Mouse (Mus musculus) neural tube, embryonic 15.5 days (tissue): ENCODE results near the gene Ehbp1. TPM values are rescaled to one million over a fixed set of nuclear protein-coding genes. Genes with fewer than 3 reads are reported as not detected.

Experiments
- ATAC-seq: fragments of 200-750 bp; cut with Nextera tagmentation; 2 replicates; pipeline ENCODE4 v1.8.0; 2017; ENCODE audit warnings: mild to moderate bottlenecking, moderate TSS enrichment, moderate library complexity; ENCODE audit not compliant: low FRiP score
- H3K27ac ChIP-seq: fragments of 300-500 bp; sonication (generic); replicated peaks from 2 replicates; pipeline ENCODE4 v1.5.1; 2015; ENCODE audit warnings: mild to moderate bottlenecking, inconsistent platforms
- H3K27me3 ChIP-seq: fragments of 300-500 bp; sonication (generic); replicated peaks from 2 replicates; pipeline ENCODE4 v1.6.1; 2015; ENCODE audit warnings: inconsistent platforms
- H3K36me3 ChIP-seq: fragments of 300-500 bp; sonication (generic); 2 replicates; pipeline ENCODE4 v1.6.1; 2015; ENCODE audit warnings: inconsistent platforms
- H3K4me1 ChIP-seq: fragments of 300-500 bp; sonication (generic); 2 replicates; pipeline ENCODE4 v1.6.1; 2015; ENCODE audit warnings: inconsistent platforms
- H3K4me2 ChIP-seq: fragments of 300-500 bp; sonication (generic); 2 replicates; pipeline ENCODE4 v1.6.1; 2015; ENCODE audit warnings: inconsistent platforms, mild to moderate bottlenecking, moderate library complexity
- H3K4me3 ChIP-seq: fragments of 300-500 bp; sonication (generic); replicated peaks from 2 replicates; pipeline ENCODE4 v1.5.1; 2015; ENCODE audit warnings: mild to moderate bottlenecking, inconsistent platforms
- H3K9ac ChIP-seq: fragments of 300-500 bp; sonication (generic); replicated peaks from 2 replicates; pipeline ENCODE4 v1.6.1; 2015; ENCODE audit warnings: mild to moderate bottlenecking, inconsistent platforms
- H3K9me3 ChIP-seq: fragments of 300-500 bp; sonication (generic); replicated peaks from 2 replicates; pipeline ENCODE4 v1.6.1; 2016; ENCODE audit warnings: inconsistent platforms
- WGBS: fragments of 180-500 bp; shearing (Covaris S2); methylation state at CpG from one replicate; pipeline ENCODE4 v1.1.7; 2015; ENCODE audit warnings: mixed read lengths; 5-methylcytosine and 5-hydroxymethylcytosine counted together
- polyA plus RNA-seq: library from polyadenylated mRNA; unstranded; fragments of >200 nt; fragmentation: Nextera tagmentation; extraction: Ambion mirVana; gene quantifications from 2 replicates; pipeline ENCODE4 v1.2.1, GENCODE M21; 2015

Ehbp1 gene
- polyA plus RNA-seq: 17.3 and 21.2 TPM in 2 replicates

GRCm38 (mm10) chr11:22342242-22343207, at the start of gene Ehbp1:
Gene Ehbp1, minus strand, starts transcription at chr11:22342292.
- Histone ChIP-seq H3K9me3 (no peaks in the 10 kb centered on the region), H3K36me3 (no peaks in the 10 kb centered on the region), H3K4me3 (no peak within 1 kb of the TSS), H3K4me1 (peaks cover 6% of the 10 kb centered on the region), H3K9ac (no peak within 1 kb of the TSS), H3K27ac (no peak within 1 kb of the TSS), H3K27me3 (no peaks in the 10 kb centered on the region), H3K4me2 (no peak within 1 kb of the TSS)
- no peak for ATAC-seq
- WGBS: 65% methylated on average over 2 of the region's 2 CpGs

GRCm38 (mm10) chr11:22387472-22388098, 45.5 kb upstream of the Ehbp1 start:
- WGBS: 88% methylated on average over 6 of the region's 6 CpGs

GRCm38 (mm10) chr11:22383532-22383931, 41.4 kb upstream of the Ehbp1 start:
- no peak overlapping the region for H3K9ac ChIP-seq
- H3K4me1 ChIP-seq: no peaks in the 10 kb centered on the region
- WGBS: 82% methylated on average over 1 of the region's 1 CpGs
- no peak overlapping the region for H3K27ac ChIP-seq
- H3K27me3 ChIP-seq: no peaks in the 10 kb centered on the region
- H3K36me3 ChIP-seq: no peaks in the 10 kb centered on the region
- H3K4me3 ChIP-seq: no peak overlapping the region
- H3K4me2 ChIP-seq: no peak overlapping the region
- ATAC-seq: no peak
- no peaks in the 10 kb centered on the region for H3K9me3 ChIP-seq

More at GRCm38 (mm10) chr11:22387472-22388098, 45.5 kb upstream of the Ehbp1 start:
- H3K4me1 ChIP-seq: no peaks in the 10 kb centered on the region
- H3K4me3 ChIP-seq: no peak overlapping the region
- no peak for ATAC-seq
- no peak overlapping the region for H3K4me2 ChIP-seq
- H3K36me3 ChIP-seq: no peaks in the 10 kb centered on the region
- no peak overlapping the region for H3K9ac ChIP-seq
- no peak overlapping the region for H3K27ac ChIP-seq
- H3K27me3 ChIP-seq: no peaks in the 10 kb centered on the region
- H3K9me3 ChIP-seq: no peaks in the 10 kb centered on the region

DNA sequence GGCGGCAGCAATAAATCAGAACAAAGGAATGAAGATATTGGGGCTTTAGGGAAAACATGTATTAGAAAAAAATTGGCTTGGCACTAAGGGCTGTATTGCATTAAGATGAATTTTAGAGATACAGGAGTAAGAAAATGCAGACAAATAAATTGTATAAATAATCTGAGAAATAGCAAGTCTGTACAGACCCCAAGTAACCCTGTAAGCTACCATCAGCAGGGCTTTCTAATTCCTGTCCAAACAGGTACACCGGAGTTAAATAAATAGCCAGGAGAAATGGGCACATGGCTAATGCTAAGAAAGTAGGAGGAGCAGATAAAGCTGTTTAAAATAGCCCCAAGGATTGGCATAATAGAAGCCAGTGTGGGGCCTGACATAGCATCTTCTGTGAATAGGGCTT, 32.7 kb upstream of the Ehbp1 start:
- Histone ChIP-seq H3K36me3 (no peaks in the 10 kb centered on the region), H3K27ac (no peak overlapping the region), H3K9me3 (no peaks in the 10 kb centered on the region), H3K4me2 (no peak overlapping the region), H3K9ac (no peak overlapping the region), H3K4me3 (no peak overlapping the region), H3K4me1 (no peaks in the 10 kb centered on the region), H3K27me3 (no peaks in the 10 kb centered on the region)
- WGBS: 65% methylated on average over 2 of the region's 2 CpGs
- ATAC-seq: no peak

GRCm38 (mm10) chr11:22373290-22373674, 31.2 kb upstream of the Ehbp1 start:
- no peak overlapping the region for H3K4me2 ChIP-seq
- H3K27ac ChIP-seq: no peak overlapping the region
- no peak for ATAC-seq
- H3K9ac ChIP-seq: no peak overlapping the region
- H3K4me3 ChIP-seq: no peak overlapping the region
- no peaks in the 10 kb centered on the region for H3K27me3 ChIP-seq
- no peaks in the 10 kb centered on the region for H3K36me3 ChIP-seq
- H3K9me3 ChIP-seq: no peaks in the 10 kb centered on the region
- 84% methylated on average over 3 of the region's 3 CpGs for WGBS
- H3K4me1 ChIP-seq: no peaks in the 10 kb centered on the region

DNA sequence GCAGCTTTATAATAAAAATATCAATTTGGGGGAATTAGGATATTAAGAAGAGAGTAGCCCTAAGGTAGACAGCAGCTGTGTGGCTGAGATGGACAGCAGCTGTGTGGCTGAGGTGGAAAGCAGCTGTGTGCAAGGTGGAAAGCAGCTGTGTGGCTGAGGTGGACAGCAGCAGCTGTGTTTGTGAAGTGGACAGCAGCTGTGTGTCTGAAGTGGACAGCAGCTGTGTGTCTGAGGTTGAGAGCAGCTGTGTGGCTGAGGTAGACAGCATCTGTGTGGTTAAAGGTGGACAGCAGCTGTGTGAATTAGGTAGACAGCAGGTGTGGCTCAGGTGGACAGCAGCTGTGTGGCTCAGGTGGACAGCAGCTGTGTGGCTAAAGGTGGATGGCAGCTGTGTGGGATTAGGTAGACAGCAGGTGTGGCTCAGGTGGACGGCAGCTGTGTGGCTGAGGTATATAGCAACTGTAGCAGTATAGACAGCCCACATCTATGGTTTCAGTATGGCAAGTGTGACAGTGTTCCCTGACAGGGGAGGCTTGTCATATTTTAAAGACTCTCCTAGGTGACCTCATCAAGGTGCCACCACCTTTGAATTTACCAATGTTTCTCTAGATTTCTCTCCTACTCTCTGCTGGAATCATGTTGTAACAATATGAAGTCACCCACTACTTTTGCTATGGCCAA, 30.7 kb upstream of the Ehbp1 start:
- ATAC-seq: no peak
- no peak overlapping the region for H3K27ac ChIP-seq
- no peaks in the 10 kb centered on the region for H3K4me1 ChIP-seq
- no peaks in the 10 kb centered on the region for H3K36me3 ChIP-seq
- no peaks in the 10 kb centered on the region for H3K27me3 ChIP-seq
- H3K4me3 ChIP-seq: no peak overlapping the region
- no peak overlapping the region for H3K9ac ChIP-seq
- 76% methylated on average over 1 of the region's 1 CpGs for WGBS
- H3K4me2 ChIP-seq: no peak overlapping the region
- no peaks in the 10 kb centered on the region for H3K9me3 ChIP-seq

DNA sequence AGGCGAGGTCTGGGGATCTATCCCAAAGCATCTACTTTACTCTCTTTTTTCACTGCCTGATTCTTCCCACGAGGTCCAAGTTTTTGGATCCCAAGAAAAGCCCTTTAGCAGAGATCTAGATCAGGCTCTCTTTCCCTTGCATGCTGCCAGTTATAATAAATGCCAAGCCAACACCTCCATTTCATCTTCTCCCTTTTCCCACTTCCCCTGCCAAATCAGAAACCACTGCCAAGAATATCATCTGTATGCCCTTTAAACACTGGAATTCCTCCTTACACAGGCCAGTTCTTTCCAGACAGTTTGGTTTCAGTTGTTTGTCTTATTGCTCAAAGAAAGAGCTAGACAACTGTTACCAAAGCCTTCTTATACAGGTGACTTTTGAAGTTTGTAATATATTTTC, 27.7 kb upstream of the Ehbp1 start:
- no peak for ATAC-seq
- WGBS: 81% methylated on average over 2 of the region's 2 CpGs
- no peaks in the 10 kb centered on the region for H3K27me3 ChIP-seq
- no peak overlapping the region for H3K27ac ChIP-seq
- no peak overlapping the region for H3K4me2 ChIP-seq
- no peaks in the 10 kb centered on the region for H3K4me1 ChIP-seq
- no peak overlapping the region for H3K9ac ChIP-seq
- H3K9me3 ChIP-seq: no peaks in the 10 kb centered on the region
- no peaks in the 10 kb centered on the region for H3K36me3 ChIP-seq
- H3K4me3 ChIP-seq: no peak overlapping the region

GRCm38 (mm10) chr11:22368621-22369020, 26.5 kb upstream of the Ehbp1 start:
- no peak overlapping the region for H3K27ac ChIP-seq
- WGBS: 90% methylated on average over 3 of the region's 3 CpGs
- H3K4me3 ChIP-seq: no peak overlapping the region
- no peaks in the 10 kb centered on the region for H3K4me1 ChIP-seq
- ATAC-seq: no peak
- H3K9me3 ChIP-seq: no peaks in the 10 kb centered on the region
- no peak overlapping the region for H3K4me2 ChIP-seq
- no peaks in the 10 kb centered on the region for H3K27me3 ChIP-seq
- H3K36me3 ChIP-seq: no peaks in the 10 kb centered on the region
- no peak overlapping the region for H3K9ac ChIP-seq

- H3K27ac ChIP-seq: no peak overlapping the region
- H3K4me3 ChIP-seq: no peak overlapping the region
- H3K36me3 ChIP-seq: no peaks in the 10 kb centered on the region
- H3K4me2 ChIP-seq: no peak overlapping the region
- H3K4me1 ChIP-seq: no peaks in the 10 kb centered on the region
- H3K9ac ChIP-seq: no peak overlapping the region
- no peaks in the 10 kb centered on the region for H3K27me3 ChIP-seq
- no peaks in the 10 kb centered on the region for H3K9me3 ChIP-seq
- ATAC-seq: no peak
- 88% methylated on average over 2 of the region's 2 CpGs for WGBS
Measured at GRCm38 (mm10) chr11:22366486-22366885, 24.4 kb upstream of the Ehbp1 start.

- no peak for ATAC-seq
- no peak overlapping the region for H3K4me3 ChIP-seq
- WGBS: 89% methylated on average over 6 of the region's 6 CpGs
Measured at GRCm38 (mm10) chr11:22353962-22354621, 12.0 kb upstream of the Ehbp1 start.

GRCm38 (mm10) chr11:22349945-22350344, 7.9 kb upstream of the Ehbp1 start:
- ATAC-seq: no peak
- 71% methylated on average over 2 of the region's 2 CpGs for WGBS
- Histone ChIP-seq H3K9me3 (no peaks in the 10 kb centered on the region), H3K9ac (no peak overlapping the region), H3K4me1 (peaks cover 20% of the 10 kb centered on the region), H3K36me3 (no peaks in the 10 kb centered on the region), H3K27me3 (no peaks in the 10 kb centered on the region), H3K27ac (no peak overlapping the region), H3K4me2 (no peak overlapping the region), H3K4me3 (no peak overlapping the region)

More at GRCm38 (mm10) chr11:22353962-22354621, 12.0 kb upstream of the Ehbp1 start:
- no peaks in the 10 kb centered on the region for H3K36me3 ChIP-seq
- H3K27ac ChIP-seq: no peak overlapping the region
- H3K9me3 ChIP-seq: no peaks in the 10 kb centered on the region
- no peaks in the 10 kb centered on the region for H3K4me1 ChIP-seq
- no peak overlapping the region for H3K4me2 ChIP-seq
- no peaks in the 10 kb centered on the region for H3K27me3 ChIP-seq
- no peak overlapping the region for H3K9ac ChIP-seq
